Mouse (Mus musculus): ENCODE data around the gene Gm40460.
"Not testable (repeated sequence)": the region's sequence is repeated elsewhere in the genome, so short reads cannot be mapped to it uniquely, and the experiment has no call there.

Gm40460 gene

DNA sequence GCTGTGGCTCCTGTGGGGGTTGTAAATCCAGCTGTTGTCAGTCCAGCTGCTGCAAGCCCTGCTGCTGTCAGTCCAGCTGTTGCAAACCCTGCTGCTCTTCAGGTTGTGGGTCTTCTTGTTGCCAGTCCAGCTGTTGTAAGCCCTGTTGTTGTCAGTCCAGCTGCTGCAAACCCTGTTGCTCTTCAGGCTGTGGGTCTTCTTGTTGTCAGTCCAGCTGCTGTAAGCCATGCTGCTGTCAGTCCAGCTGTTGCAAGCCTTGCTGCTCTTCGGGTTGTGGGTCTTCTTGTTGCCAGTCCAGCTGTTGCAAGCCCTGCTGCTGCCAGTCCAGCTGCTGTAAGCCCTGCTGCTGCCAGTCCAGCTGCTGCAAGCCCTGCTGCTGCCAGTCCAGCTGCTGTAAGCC lies 28.7 kb downstream of the Gm40460 start:
- not testable (repeated sequence) for H3K27me3 ChIP-seq (ENCODE audit: control insufficient read depth, insufficient read depth, low read length, poor library complexity, severe bottlenecking); H3K36me3 ChIP-seq (ENCODE audit: control insufficient read depth, insufficient read depth, low read length, poor library complexity, severe bottlenecking); DNase-seq (ENCODE audit: low read depth, low spot score)

DNA sequence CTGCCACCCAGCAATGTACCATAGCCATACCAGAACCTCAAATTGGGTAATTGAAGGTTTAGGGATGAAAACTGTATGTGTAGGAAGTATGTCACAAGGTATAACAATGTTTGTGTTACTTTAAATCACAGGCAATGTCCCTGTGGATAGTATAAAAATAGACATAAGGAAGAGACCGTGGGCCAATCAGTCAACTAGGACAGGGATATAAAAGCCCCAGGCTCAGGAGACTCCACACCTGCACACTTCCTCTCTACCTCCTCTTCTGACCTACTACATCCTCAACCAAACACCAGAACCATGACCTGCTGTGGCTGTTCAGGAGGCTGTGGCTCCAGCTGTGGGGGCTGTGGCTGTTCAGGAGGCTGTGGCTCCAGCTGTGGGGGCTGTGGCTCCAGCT lies 29.3 kb downstream of the Gm40460 start, which contains the start of gene Gm7579:
Gene Gm7579 (plus strand): TSS at position 301 of the 400 bp plus-strand sequence.
- Histone ChIP-seq H3K27me3 (ENCODE audit: control insufficient read depth, insufficient read depth, low read length, poor library complexity, severe bottlenecking) (no peaks in the 10 kb centered on the region), H3K36me3 (ENCODE audit: control insufficient read depth, insufficient read depth, low read length, poor library complexity, severe bottlenecking) (no peaks in the 10 kb centered on the region)
- no peak for DNase-seq (ENCODE audit: low read depth, low spot score)

DNA sequence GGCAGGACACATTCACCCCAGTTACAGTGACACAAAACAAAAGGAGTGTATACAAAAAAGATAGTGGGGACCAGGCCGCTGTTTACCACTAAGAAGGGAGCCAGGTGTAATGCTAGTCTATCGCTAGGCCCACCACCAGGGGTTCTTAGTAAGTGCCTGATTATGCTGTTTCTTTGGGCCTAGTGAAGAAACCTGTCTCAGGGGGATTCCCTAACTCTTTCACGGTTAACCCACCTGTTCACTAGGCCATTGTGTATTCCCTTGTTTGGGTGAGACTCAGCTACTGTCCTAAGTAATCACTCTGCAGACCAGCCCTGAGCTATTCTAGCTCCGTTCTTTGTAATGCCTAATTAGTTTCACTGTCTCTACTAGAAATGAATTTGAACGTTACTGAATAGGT lies 34.0 kb downstream of the Gm40460 start:
- not testable (repeated sequence) for DNase-seq (ENCODE audit: low read depth, low spot score); H3K27me3 ChIP-seq (ENCODE audit: control insufficient read depth, insufficient read depth, low read length, poor library complexity, severe bottlenecking); H3K36me3 ChIP-seq (ENCODE audit: control insufficient read depth, insufficient read depth, low read length, poor library complexity, severe bottlenecking)

DNA sequence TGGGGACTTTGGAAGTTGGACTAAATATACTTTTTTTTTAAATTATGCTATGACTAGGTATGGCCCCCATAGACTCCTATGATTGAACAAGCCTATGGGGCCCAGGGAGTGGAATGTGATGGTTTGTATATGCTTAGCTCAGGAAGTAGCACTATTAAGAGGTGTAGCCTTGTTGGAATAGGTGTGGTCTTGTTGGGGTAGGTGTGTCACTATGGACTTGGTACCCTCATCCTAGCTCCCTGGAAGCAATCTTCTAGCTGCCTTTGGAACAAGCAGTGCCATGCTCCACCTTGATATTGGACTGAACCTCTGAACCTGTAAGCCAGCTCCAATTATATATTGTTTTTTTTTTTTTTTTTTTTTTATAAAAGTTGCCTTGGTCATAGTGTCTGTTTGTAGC lies 35.4 kb downstream of the Gm40460 start:
- no peaks in the 10 kb centered on the region for H3K36me3 ChIP-seq (ENCODE audit: control insufficient read depth, insufficient read depth, low read length, poor library complexity, severe bottlenecking)
- DNase-seq (ENCODE audit: low read depth, low spot score): no peak
- no peaks in the 10 kb centered on the region for H3K27me3 ChIP-seq (ENCODE audit: control insufficient read depth, insufficient read depth, low read length, poor library complexity, severe bottlenecking)

DNA sequence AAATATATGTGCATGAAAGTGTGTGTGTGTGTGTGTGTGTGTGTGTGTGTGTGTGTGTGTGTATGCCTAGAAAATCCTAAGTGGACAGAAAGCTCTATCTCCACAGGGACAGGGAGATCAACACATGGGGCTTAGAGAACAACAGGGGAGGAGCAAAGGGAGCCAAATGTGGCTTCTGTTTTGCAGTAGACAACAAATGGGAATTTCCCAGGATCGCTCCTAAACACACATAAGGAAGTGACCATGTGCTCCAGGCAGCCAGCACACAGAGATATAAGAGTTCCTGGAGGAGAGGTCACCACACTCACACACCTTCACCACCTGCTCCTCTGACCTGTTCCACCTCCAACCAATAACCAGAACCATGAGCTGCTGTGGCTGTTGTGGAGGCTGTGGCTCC lies 39.8 kb downstream of the Gm40460 start, which contains the start of gene Krtap5-3:
Gene Krtap5-3 (plus strand): TSS at position 301 of the 400 bp plus-strand sequence.
- no peak for DNase-seq (ENCODE audit: low read depth, low spot score)
- no peaks in the 10 kb centered on the region for H3K27me3 ChIP-seq (ENCODE audit: control insufficient read depth, insufficient read depth, low read length, poor library complexity, severe bottlenecking)
- no peaks in the 10 kb centered on the region for H3K36me3 ChIP-seq (ENCODE audit: control insufficient read depth, insufficient read depth, low read length, poor library complexity, severe bottlenecking)

DNA sequence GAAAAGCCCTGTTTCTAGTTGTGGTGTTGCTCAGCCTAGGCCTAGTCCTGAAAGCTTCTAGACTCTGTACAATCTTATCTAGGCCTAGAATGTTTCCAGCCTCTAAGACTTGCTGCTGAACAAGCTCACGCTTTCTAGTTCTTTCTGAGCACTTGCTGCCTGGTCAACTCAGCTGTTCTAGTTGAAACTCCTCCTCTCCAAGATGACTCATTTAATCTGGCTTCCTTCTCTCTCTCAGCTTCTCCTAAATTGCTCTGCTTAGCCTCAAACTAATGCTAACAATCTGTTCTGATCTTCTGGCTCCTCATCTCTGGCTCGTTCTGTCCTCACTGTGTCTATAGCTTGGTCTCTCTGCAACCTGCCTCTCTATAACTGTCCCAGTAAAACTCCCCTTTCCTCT lies 42.1 kb downstream of the Gm40460 start:
- DNase-seq (ENCODE audit: low read depth, low spot score): no peak
- Histone ChIP-seq H3K27me3 (ENCODE audit: control insufficient read depth, insufficient read depth, low read length, poor library complexity, severe bottlenecking) (no peaks in the 10 kb centered on the region), H3K36me3 (ENCODE audit: control insufficient read depth, insufficient read depth, low read length, poor library complexity, severe bottlenecking) (no peaks in the 10 kb centered on the region)

All from splenic B cell, adult 2 months (primary cell).